Mouse (Mus musculus) kidney, adult 2 months (tissue): ENCODE measurements around the gene Zfp414. TPM values are rescaled to one million over a fixed set of nuclear protein-coding genes. Genes with fewer than 3 reads are reported as not detected.

Experiments used
- DNase-seq: peaks from one replicate; pipeline ENCODE4 v3.0.0; 2021
- H3K27ac ChIP-seq: fragments of 200-500 bp; 2 replicates; pipeline ENCODE4 v1.5.1; 2012; ENCODE audit warnings: low read depth, low read length, control low read depth, inconsistent platforms; ENCODE audit not compliant: insufficient read depth
- H3K27me3 ChIP-seq: fragments of 200-500 bp; replicated peaks from 2 replicates; pipeline ENCODE4 v1.6.1; 2012; ENCODE audit warnings: mild to moderate bottlenecking, moderate library complexity, low read length, inconsistent platforms; ENCODE audit not compliant: control insufficient read depth, insufficient read depth
- H3K36me3 ChIP-seq: fragments of 200-500 bp; 2 replicates; pipeline ENCODE4 v1.6.1; 2012; ENCODE audit warnings: mild to moderate bottlenecking, moderate library complexity, low read length, inconsistent platforms; ENCODE audit not compliant: control insufficient read depth, insufficient read depth
- H3K4me1 ChIP-seq: fragments of 200-500 bp; 2 replicates; pipeline ENCODE4 v1.6.1; 2011; ENCODE audit warnings: low read length; ENCODE audit not compliant: control insufficient read depth, insufficient read depth
- H3K4me3 ChIP-seq: fragments of 200-500 bp; 2 replicates; pipeline ENCODE4 v1.5.1; 2011; ENCODE audit warnings: mild to moderate bottlenecking, low read depth, low read length, control low read depth; ENCODE audit not compliant: insufficient read depth
- CTCF ChIP-seq: fragments of 200-500 bp; conservative IDR thresholded peaks from 2 replicates; pipeline ENCODE4 v1.5.1; 2011; ENCODE audit warnings: low read depth, mild to moderate bottlenecking, control low read depth, low read length, moderate library complexity, mixed read lengths; ENCODE audit not compliant: insufficient read depth, insufficient read length
- POLR2A ChIP-seq: fragments of 200-500 bp; IDR thresholded peaks from one replicate; pipeline ENCODE4 v1.6.1; 2011; ENCODE audit warnings: low read depth, low read length, control low read depth
- WGBS: fragments of 180-500 bp; shearing (Covaris S2); methylation state at CpG from one replicate; pipeline ENCODE4 v1.1.7; 2018; 5-methylcytosine and 5-hydroxymethylcytosine counted together
- polyA plus RNA-seq: library from polyadenylated mRNA; depleted of rRNA; stranded (reverse); fragments of >200 nt; gene quantifications from 2 replicates; pipeline ENCODE4 v1.2.3, GENCODE M21; 2012; rRNA removed

Gene Zfp414
- polyA plus RNA-seq = 43.2 and 44.0 TPM in 2 replicates

GRCm38 (mm10) chr17:33628621-33629486 lies at the start of gene Zfp414:
Gene Zfp414 (plus strand): TSS chr17:33629090.
- 4% methylated on average over 23 of the region's 35 CpGs for WGBS
- peak; percentile 96 for DNase-seq
- TF ChIP-seq POLR2A = peak; percentile 63
- TF ChIP-seq CTCF = no peak

GRCm38 (mm10) chr17:33584061-33584460 lies 44.8 kb upstream of the Zfp414 start:
- H3K4me1 ChIP-seq = no peaks in the 10 kb centered on the region
- WGBS = 76% methylated on average over 4 of the region's 4 CpGs

More at GRCm38 (mm10) chr17:33628621-33629486, at the start of gene Zfp414:
- Histone ChIP-seq H3K4me1 (peaks cover 13% of the 10 kb centered on the region), H3K27ac (peak within 1 kb of the TSS; percentile 95), H3K27me3 (no peaks in the 10 kb centered on the region), H3K36me3 (no peaks in the 10 kb centered on the region), H3K4me3 (peak within 1 kb of the TSS; percentile 89)

DNA sequence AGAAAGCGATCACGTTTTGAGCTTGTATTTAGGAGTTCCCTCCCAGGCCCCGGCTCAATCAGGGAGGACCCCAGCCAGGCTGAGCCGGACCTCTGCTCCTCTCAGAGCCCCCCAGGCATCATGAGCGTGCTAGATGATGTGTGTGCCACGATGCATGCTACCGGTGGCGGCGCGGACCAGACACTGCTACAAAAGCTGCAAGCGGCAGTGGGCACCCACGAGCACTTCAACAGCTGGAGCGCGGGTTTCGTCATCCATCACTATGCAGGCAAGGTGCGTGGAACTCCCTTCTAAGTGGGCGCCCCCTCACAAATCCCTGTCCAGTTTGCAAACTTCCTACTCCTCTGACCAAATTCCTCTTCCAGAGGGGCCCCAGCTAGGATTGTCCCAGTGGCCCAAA lies 42.9 kb upstream of the Zfp414 start:
- no peak overlapping the region for H3K4me3 ChIP-seq
- H3K4me1 ChIP-seq = no peaks in the 10 kb centered on the region
- H3K27ac ChIP-seq = no peak overlapping the region
- WGBS = 71% methylated on average over 17 of the region's 17 CpGs
- no peak for TF ChIP-seq CTCF
- TF ChIP-seq POLR2A = no peak
- no peaks in the 10 kb centered on the region for H3K27me3 ChIP-seq
- DNase-seq = no peak
- H3K36me3 ChIP-seq = no peaks in the 10 kb centered on the region

More at GRCm38 (mm10) chr17:33584061-33584460, 44.8 kb upstream of the Zfp414 start:
- H3K4me3 ChIP-seq = no peak overlapping the region
- no peak for DNase-seq
- H3K27me3 ChIP-seq = no peaks in the 10 kb centered on the region
- H3K27ac ChIP-seq = no peak overlapping the region
- no peaks in the 10 kb centered on the region for H3K36me3 ChIP-seq
- TF ChIP-seq POLR2A = no peak
- no peak for TF ChIP-seq CTCF

- DNase-seq = no peak
- Histone ChIP-seq H3K27me3 (no peaks in the 10 kb centered on the region), H3K4me3 (no peak overlapping the region), H3K4me1 (no peaks in the 10 kb centered on the region), H3K36me3 (no peaks in the 10 kb centered on the region), H3K27ac (no peak overlapping the region)
- TF ChIP-seq POLR2A = no peak
- no peak for TF ChIP-seq CTCF
Observed at GRCm38 (mm10) chr17:33597271-33597670, 31.6 kb upstream of the Zfp414 start.

- no peak overlapping the region for H3K4me3 ChIP-seq
- H3K36me3 ChIP-seq = no peaks in the 10 kb centered on the region
- 87% methylated on average over 5 of the region's 5 CpGs for WGBS
- no peaks in the 10 kb centered on the region for H3K4me1 ChIP-seq
- no peak for TF ChIP-seq POLR2A
- no peak for TF ChIP-seq CTCF
- H3K27ac ChIP-seq = no peak overlapping the region
- no peaks in the 10 kb centered on the region for H3K27me3 ChIP-seq
- no peak for DNase-seq
Observed at GRCm38 (mm10) chr17:33598506-33598905, 30.4 kb upstream of the Zfp414 start.

GRCm38 (mm10) chr17:33599836-33600475 lies 28.9 kb upstream of the Zfp414 start:
- DNase-seq = no peak
- no peak for TF ChIP-seq CTCF
- no peak for TF ChIP-seq POLR2A
- Histone ChIP-seq H3K4me3 (no peak overlapping the region), H3K36me3 (no peaks in the 10 kb centered on the region), H3K27ac (no peak overlapping the region), H3K4me1 (no peaks in the 10 kb centered on the region), H3K27me3 (no peaks in the 10 kb centered on the region)
- 84% methylated on average over 8 of the region's 8 CpGs for WGBS

DNA sequence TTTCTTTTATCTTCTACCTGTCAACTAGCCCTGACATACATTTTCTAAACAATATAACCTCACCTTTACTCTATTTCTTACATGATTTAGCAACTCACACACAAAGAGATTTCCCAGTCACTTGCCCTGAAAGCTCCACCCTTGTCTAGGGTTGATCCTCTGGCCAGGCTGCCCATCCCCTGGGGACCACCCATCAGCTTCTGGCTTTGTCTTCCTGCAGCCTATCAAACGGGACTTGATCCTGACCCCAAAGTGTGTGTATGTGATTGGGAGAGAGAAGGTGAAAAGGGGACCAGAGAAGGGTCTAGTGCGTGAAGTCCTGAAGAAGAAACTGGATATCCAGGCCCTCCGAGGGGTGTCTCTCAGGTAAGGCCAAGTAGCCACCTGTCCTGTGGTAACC lies 28.1 kb upstream of the Zfp414 start:
- no peaks in the 10 kb centered on the region for H3K36me3 ChIP-seq

More for the DNA sequence above, 28.1 kb upstream of the Zfp414 start:
- no peak for DNase-seq
- Histone ChIP-seq H3K4me3 (no peak overlapping the region), H3K27ac (no peak overlapping the region), H3K4me1 (no peaks in the 10 kb centered on the region), H3K27me3 (no peaks in the 10 kb centered on the region)
- WGBS = 70% methylated on average over 3 of the region's 3 CpGs
- TF ChIP-seq POLR2A (no peak), CTCF (no peak)
